Mouse (Mus musculus) midbrain, embryonic 13.5 days (tissue): ENCODE data around the gene Ccnq. TPM values are rescaled to one million over a fixed set of nuclear protein-coding genes. Genes with fewer than 3 reads are reported as not detected.
"Not testable (repeated sequence)": the region's sequence is repeated elsewhere in the genome, so short reads cannot be mapped to it uniquely, and the experiment has no call there.

Experiments used
- ATAC-seq: fragments of 200-750 bp; cut with Nextera tagmentation; 2 replicates; pipeline ENCODE4 v1.8.0; 2017; ENCODE audit warnings: mild to moderate bottlenecking, moderate TSS enrichment, moderate library complexity
- H3K27ac ChIP-seq: fragments of 300-500 bp; sonication (generic); 2 replicates; pipeline ENCODE4 v1.5.1; 2015; ENCODE audit warnings: inconsistent platforms, mild to moderate bottlenecking, moderate library complexity
- H3K27me3 ChIP-seq: fragments of 300-500 bp; sonication (generic); 2 replicates; pipeline ENCODE4 v1.6.1; 2015; ENCODE audit warnings: mild to moderate bottlenecking, inconsistent platforms
- H3K36me3 ChIP-seq: fragments of 300-500 bp; sonication (generic); 2 replicates; pipeline ENCODE4 v1.6.1; 2015; ENCODE audit warnings: mild to moderate bottlenecking, inconsistent platforms
- H3K4me1 ChIP-seq: fragments of 300-500 bp; sonication (generic); replicated peaks from 2 replicates; pipeline ENCODE4 v1.6.1; 2015; ENCODE audit warnings: inconsistent platforms
- H3K4me2 ChIP-seq: fragments of 300-500 bp; sonication (generic); replicated peaks from 2 replicates; pipeline ENCODE4 v1.6.1; 2015; ENCODE audit warnings: moderate library complexity, mild to moderate bottlenecking, inconsistent platforms
- H3K4me3 ChIP-seq: fragments of 300-500 bp; sonication (generic); replicated peaks from 2 replicates; pipeline ENCODE4 v1.5.1; 2015; ENCODE audit warnings: mild to moderate bottlenecking, inconsistent platforms
- H3K9ac ChIP-seq: fragments of 300-500 bp; sonication (generic); replicated peaks from 2 replicates; pipeline ENCODE4 v1.6.1; 2015; ENCODE audit warnings: mild to moderate bottlenecking, inconsistent platforms
- H3K9me3 ChIP-seq: fragments of 300-500 bp; sonication (generic); 2 replicates; pipeline ENCODE4 v1.6.1; 2016; ENCODE audit warnings: mild to moderate bottlenecking, inconsistent platforms
- WGBS: fragments of 180-500 bp; shearing (Covaris S2); methylation state at CpG from one replicate; pipeline ENCODE4 v1.1.7; 2015; 5-methylcytosine and 5-hydroxymethylcytosine counted together
- polyA plus RNA-seq: library from polyadenylated mRNA; unstranded; fragments of >200 nt; fragmentation: Nextera tagmentation; extraction: Ambion mirVana; gene quantifications from 2 replicates; pipeline ENCODE4 v1.2.1, GENCODE M21; 2015

Ccnq gene
- polyA plus RNA-seq, 1 experiment from 2014 or later = 33.2 TPM

DNA sequence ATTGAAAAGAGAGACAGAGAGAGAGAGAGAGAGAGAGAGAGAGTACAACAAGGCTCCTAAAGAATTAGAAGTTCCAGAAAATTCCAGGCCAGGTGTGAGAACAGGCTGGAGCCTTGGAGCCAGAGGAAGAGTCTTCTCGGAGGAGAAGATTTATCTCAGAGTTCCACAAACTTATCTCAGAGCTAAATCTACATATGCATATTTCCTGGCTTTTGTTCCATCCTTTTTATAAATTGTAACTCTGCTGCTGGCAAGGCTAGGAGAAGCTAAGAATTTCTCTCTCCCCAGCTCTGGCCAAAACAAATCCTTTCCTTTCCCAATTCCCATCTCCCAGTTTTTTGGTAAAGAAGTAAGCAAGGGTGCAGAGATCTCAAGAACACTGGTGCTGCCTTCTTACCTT is 3.8 kb upstream of the Ccnq start:
- Histone ChIP-seq H3K9ac (no peak overlapping the region), H3K27me3 (no peaks in the 10 kb centered on the region), H3K4me2 (no peak overlapping the region), H3K36me3 (no peaks in the 10 kb centered on the region), H3K4me1 (peaks cover 12% of the 10 kb centered on the region), H3K9me3 (no peaks in the 10 kb centered on the region), H3K4me3 (no peak overlapping the region), H3K27ac (no peak overlapping the region)
- WGBS = 74% methylated on average over 1 of the region's 1 CpGs
- ATAC-seq = no peak

DNA sequence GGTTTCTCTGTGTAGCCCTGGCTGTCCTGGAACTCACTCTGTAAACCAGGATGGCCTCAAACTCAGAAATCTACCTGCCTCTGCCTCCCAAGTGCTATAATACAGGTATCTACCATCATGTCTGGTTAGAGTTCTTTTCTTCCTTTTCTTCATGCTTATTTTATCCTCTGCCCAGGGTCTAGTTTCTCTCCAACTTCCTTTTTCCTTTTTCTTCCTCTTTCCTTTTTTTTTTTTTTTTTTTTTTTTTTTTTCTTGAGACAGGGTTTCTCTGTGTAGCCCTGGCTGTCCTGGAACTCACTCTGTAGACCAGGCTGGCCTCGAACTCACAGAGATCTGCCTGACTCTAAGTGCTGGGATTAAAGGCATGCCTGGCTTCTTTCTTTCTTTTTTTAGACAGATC is 2.6 kb upstream of the Ccnq start:
- 95% methylated on average over 1 of the region's 1 CpGs for WGBS
- not testable (repeated sequence) for H3K27ac ChIP-seq, H3K36me3 ChIP-seq, ATAC-seq, H3K27me3 ChIP-seq, H3K9me3 ChIP-seq, H3K9ac ChIP-seq, H3K4me3 ChIP-seq, H3K4me2 ChIP-seq
- H3K4me1 ChIP-seq = peaks cover 18% of the 10 kb centered on the region

DNA sequence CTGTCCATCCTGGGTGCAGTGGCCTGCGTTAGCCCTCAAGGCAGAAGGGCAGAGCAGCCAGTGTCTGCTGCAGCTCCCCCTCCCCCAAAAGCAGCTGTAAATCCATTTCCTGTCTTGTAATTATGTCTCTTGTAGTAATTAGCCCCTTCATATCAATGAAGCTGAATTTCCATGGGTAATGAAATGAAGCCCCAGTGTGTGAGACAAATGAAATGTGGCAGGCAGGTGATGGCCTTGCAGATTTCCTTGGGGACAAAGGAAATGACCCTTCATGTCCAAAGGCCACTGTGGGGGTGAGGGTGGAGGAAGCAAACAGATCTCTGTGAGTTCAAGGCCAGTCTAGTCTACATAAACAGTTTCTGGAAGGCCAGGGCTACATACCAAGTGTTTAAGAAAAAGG is 1.7 kb upstream of the Ccnq start:
- H3K9ac ChIP-seq = no peak overlapping the region
- H3K9me3 ChIP-seq = no peaks in the 10 kb centered on the region
- peaks cover 16% of the 10 kb centered on the region for H3K4me1 ChIP-seq
- no peak overlapping the region for H3K4me3 ChIP-seq
- H3K4me2 ChIP-seq = no peak overlapping the region
- H3K36me3 ChIP-seq = 0 out of 2 replicates have a peak, but pooled peaks cover 4% of the 10 kb centered on the region
- WGBS = 77% methylated on average over 1 of the region's 1 CpGs
- ATAC-seq = no peak
- H3K27ac ChIP-seq = no peak overlapping the region
- H3K27me3 ChIP-seq = no peaks in the 10 kb centered on the region

DNA sequence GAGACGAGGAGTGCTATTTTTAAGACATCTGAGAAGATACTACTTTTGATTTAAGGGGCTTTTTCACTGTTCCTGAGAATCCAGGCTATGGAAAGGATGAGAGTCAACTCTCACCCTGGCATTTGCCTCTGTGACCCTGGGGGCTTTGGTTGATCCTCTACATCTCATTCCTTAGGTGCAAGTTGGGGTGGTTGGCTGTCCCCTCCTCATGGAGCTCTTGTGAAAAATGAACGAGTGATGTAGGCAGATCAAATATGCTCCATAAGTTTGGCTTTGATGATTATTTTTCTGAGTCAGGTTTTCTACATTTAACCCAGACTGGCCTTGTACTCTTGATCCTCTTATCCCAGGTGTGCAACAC is 294 bp upstream of the Ccnq start:
- ATAC-seq = peak; percentile 73
- Histone ChIP-seq H3K9ac (peak overlapping the region; percentile 73), H3K27ac (peak overlapping the region; percentile 71), H3K27me3 (no peaks in the 10 kb centered on the region), H3K4me2 (peak overlapping the region; percentile 77), H3K36me3 (0 out of 2 replicates have a peak, but pooled peaks cover 4% of the 10 kb centered on the region), H3K9me3 (no peaks in the 10 kb centered on the region), H3K4me1 (peaks cover 16% of the 10 kb centered on the region), H3K4me3 (peak overlapping the region; percentile 69)
- 6% methylated on average over 2 of the region's 2 CpGs for WGBS

DNA sequence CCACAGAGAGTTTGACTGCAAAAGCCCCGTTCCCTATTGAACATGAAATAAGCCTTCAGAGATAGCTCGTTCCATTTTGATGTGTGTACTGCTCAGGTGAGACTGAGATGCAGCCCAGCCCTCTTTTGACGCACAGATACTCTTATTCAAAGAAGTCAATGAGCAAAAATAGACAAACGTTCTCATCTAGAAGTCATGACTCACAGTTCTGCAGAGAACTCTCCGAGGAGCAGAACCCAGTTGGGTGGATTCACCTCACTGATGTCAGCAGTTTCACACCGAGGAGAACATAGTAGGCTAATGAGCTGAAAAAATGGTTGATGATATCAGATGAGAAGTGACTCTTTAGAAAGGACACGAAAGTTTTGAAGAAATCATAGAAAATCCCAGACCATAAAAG is 5.3 kb downstream of the Ccnq start:
- peaks cover 26% of the 10 kb centered on the region for H3K4me1 ChIP-seq
- no peaks in the 10 kb centered on the region for H3K9me3 ChIP-seq
- no peak overlapping the region for H3K4me3 ChIP-seq
- 92% methylated on average over 7 of the region's 7 CpGs for WGBS
- ATAC-seq = no peak
- 0 out of 2 replicates have a peak, but pooled peaks cover 4% of the 10 kb centered on the region for H3K36me3 ChIP-seq
- H3K9ac ChIP-seq = no peak overlapping the region
- H3K4me2 ChIP-seq = no peak overlapping the region
- H3K27ac ChIP-seq = no peak overlapping the region
- no peaks in the 10 kb centered on the region for H3K27me3 ChIP-seq

DNA sequence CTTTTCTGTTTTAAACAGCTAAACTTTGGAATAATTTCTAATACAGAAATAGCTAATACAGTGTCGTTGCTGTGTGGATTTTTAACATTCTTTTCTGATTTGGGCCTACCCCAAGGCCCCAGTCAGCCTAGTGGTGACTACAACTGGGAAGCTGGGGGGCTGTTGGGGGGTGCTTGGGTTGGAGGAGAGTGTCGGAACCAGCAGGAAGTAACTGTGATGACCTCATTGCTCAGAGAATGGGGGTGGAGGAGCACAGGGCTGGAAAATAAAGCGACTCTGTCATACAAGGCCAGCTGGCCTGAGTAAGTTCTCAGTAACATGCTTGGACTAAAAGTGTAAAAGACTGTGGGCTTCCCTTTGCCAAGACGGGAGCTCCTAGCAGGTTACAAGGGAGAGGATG is 6.1 kb downstream of the Ccnq start:
- peaks cover 19% of the 10 kb centered on the region for H3K4me1 ChIP-seq
- no peaks in the 10 kb centered on the region for H3K9me3 ChIP-seq
- H3K4me2 ChIP-seq = no peak overlapping the region
- H3K9ac ChIP-seq = no peak overlapping the region
- H3K36me3 ChIP-seq = 0 out of 2 replicates have a peak, but pooled peaks cover 4% of the 10 kb centered on the region
- WGBS = 80% methylated on average over 4 of the region's 4 CpGs
- H3K27ac ChIP-seq = no peak overlapping the region
- no peaks in the 10 kb centered on the region for H3K27me3 ChIP-seq
- no peak overlapping the region for H3K4me3 ChIP-seq
- no peak for ATAC-seq

DNA sequence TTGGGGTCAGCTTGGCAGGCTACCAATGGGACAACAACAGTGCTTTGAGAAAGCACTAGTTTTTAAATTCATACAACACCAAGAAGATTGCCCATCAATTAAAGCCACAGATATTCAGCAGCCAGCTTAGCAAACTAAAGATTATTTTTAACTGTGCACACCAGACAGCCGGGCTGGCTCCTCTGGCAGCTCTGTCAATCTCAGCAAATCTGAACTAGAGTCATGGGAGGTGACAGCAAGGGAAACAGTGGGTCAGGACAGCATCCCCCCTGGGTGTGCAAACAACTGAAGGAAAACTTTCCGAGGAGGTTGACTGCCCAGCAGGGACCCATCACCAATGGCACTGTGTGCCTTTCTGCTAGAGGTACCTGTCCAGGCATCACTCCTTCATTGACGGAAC is 9.1 kb downstream of the Ccnq start:
- Histone ChIP-seq H3K4me2 (no peak overlapping the region), H3K9ac (no peak overlapping the region), H3K9me3 (no peaks in the 10 kb centered on the region), H3K27ac (peak overlapping the region; percentile 45; the same call in 1 of the 2 replicates), H3K27me3 (no peaks in the 10 kb centered on the region), H3K36me3 (no peaks in the 10 kb centered on the region), H3K4me3 (no peak overlapping the region), H3K4me1 (peaks cover 14% of the 10 kb centered on the region)
- ATAC-seq = no peak
- 67% methylated on average over 3 of the region's 3 CpGs for WGBS

DNA sequence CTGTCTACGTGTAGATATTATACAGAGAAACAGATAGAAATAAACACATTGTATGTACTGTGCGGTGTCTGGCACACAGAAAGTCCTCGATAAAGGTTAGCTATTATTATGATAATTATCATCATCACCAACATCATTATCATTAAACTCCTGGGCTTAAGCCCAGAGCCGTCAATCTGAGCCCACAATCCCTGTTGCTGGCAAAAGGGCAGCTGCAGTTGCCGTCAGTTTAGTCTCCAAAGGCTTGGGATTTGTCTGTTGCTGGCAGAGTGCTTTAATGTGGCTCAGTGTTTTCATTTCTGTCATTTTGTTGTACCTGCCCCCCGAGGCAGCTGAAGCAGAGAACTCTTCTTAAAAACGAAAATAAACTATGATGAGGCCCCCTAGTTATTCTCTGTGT is 9.6 kb downstream of the Ccnq start:
- no peak overlapping the region for H3K9ac ChIP-seq
- H3K27ac ChIP-seq = peak overlapping the region; percentile 45; the same call in 1 of the 2 replicates
- H3K4me3 ChIP-seq = no peak overlapping the region
- 32% methylated on average over 7 of the region's 7 CpGs for WGBS
- H3K9me3 ChIP-seq = no peaks in the 10 kb centered on the region
- peaks cover 18% of the 10 kb centered on the region for H3K4me1 ChIP-seq
- H3K36me3 ChIP-seq = no peaks in the 10 kb centered on the region
- ATAC-seq = no peak
- no peaks in the 10 kb centered on the region for H3K27me3 ChIP-seq
- no peak overlapping the region for H3K4me2 ChIP-seq

DNA sequence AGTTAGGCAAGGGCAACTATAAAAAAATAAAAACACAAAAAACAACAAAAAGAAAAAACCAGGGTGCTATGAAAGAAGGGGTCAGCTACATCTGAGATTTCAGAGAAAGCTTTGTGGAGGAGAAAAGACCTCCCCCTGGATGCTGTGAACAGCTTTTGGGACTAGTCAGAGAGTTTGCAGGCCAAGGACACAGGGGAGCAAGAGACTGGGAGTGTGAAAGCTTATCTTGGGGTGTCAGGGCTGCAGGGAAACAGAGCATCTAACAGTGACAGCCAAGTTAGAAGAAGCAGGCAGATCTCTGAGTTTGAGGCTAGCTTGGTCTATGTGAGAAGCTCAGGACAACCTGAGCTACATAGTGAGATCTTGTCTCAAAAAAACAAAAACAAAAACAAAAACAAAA is 12.2 kb downstream of the Ccnq start:
- no peak for ATAC-seq
- Histone ChIP-seq H3K4me3 (no peak overlapping the region), H3K9ac (no peak overlapping the region), H3K9me3 (no peaks in the 10 kb centered on the region), H3K4me1 (peaks cover 22% of the 10 kb centered on the region), H3K36me3 (no peaks in the 10 kb centered on the region), H3K27me3 (0 out of 2 replicates have a peak, but pooled peaks cover 5% of the 10 kb centered on the region), H3K4me2 (no peak overlapping the region), H3K27ac (no peak overlapping the region)

DNA sequence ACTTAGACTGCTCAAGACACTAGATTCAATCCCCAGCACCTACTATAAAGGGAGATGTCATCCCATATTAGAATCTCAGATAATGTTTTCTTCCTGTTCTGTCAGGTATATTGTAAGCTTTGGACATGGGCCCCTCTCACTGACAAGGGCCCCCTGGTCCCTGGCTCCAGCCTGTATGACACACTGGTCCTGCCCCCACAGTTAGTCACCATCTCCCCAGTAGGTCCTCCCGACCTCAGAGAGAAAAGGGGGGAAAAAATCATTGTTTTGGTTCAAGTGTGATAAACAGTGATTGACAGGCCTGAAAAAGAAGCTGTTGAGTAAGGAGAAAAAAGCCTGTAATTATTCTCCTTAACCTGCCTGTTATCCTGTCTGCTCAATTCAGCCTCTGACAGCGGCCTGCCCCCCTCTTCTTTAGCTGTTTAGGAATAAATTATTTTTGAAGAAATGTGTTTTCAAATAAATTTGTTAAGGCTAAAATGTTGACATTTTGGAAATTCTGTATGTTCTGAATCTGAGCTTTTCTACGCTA is 14.6 kb downstream of the Ccnq start:
- Histone ChIP-seq H3K27me3 (0 out of 2 replicates have a peak, but pooled peaks cover 5% of the 10 kb centered on the region), H3K4me1 (peaks cover 12% of the 10 kb centered on the region), H3K27ac (no peak overlapping the region), H3K9ac (no peak overlapping the region), H3K36me3 (no peaks in the 10 kb centered on the region), H3K4me2 (no peak overlapping the region), H3K4me3 (no peak overlapping the region), H3K9me3 (no peaks in the 10 kb centered on the region)
- ATAC-seq = no peak
- WGBS = 36% methylated on average over 3 of the region's 3 CpGs

DNA sequence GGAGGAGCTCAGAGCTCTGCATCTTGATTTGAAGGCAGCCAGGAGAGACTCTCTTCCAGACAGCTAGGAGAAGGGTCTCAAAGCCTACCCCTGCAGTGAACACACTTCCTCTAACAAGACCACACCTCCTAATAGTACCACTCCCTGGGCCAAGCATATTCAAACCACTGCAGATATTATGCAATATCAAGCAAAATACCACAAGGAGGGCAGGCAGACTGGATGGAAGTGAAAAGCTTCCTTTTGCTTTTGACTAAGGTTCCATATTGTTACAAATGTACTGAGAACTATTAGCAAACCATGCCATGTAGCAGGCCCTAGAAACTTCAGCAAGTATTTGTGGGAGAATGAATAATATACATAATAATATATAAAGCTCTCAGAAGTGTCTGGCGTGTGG is 16.4 kb downstream of the Ccnq start:
- Histone ChIP-seq H3K4me1 (peaks cover 11% of the 10 kb centered on the region; the same call in 1 of the 2 replicates), H3K27me3 (0 out of 2 replicates have a peak, but pooled peaks cover 5% of the 10 kb centered on the region), H3K36me3 (no peaks in the 10 kb centered on the region), H3K4me3 (no peak overlapping the region), H3K27ac (no peak overlapping the region), H3K9me3 (no peaks in the 10 kb centered on the region), H3K9ac (no peak overlapping the region), H3K4me2 (no peak overlapping the region)
- WGBS = 90% methylated on average over 1 of the region's 1 CpGs
- ATAC-seq = no peak

DNA sequence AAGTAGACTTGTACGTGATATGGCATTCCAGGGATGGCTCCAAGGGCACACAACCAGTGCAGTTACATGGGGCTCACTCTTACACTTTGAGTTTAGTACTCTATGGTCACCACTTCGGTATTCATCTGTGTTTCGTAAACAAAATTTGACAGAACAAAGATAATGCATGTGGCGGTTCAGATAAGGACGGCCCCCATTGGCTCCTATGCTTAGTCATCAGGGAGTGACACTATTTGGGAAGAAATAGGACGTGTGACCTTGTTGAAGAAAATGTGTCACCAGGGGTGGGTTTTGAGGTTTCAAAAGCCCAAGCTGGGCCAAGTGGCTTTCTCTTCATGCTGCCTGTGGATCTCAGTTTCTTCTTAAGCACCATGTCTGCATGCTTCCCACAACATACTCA is 18.9 kb downstream of the Ccnq start:
- no peak overlapping the region for H3K4me2 ChIP-seq
- H3K9ac ChIP-seq = no peak overlapping the region
- no peak overlapping the region for H3K4me3 ChIP-seq
- H3K4me1 ChIP-seq = peaks cover 9% of the 10 kb centered on the region; the same call in 1 of the 2 replicates
- ATAC-seq = no peak
- H3K36me3 ChIP-seq = no peaks in the 10 kb centered on the region
- 91% methylated on average over 6 of the region's 6 CpGs for WGBS
- H3K9me3 ChIP-seq = no peaks in the 10 kb centered on the region
- H3K27me3 ChIP-seq = 0 out of 2 replicates have a peak, but pooled peaks cover 5% of the 10 kb centered on the region
- no peak overlapping the region for H3K27ac ChIP-seq

DNA sequence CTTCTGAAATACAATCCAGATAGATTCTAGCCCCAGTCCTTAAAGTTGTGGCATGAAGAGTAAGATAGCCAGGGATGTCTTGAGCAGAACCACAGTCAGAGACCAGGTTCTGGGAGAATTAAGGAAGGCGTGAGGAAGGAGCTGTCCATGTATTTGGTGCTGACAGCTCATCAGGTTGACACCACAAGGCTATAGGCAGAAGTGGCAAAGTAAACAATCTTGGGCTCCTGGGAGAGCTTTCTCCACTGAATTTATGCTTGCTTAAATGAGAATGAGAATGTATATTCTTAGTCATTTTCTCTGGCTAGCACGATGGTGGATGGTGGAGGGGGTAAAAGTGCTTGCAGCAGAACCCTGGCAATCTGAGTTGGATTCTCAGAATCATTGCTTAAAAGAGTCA is 20.6 kb downstream of the Ccnq start:
- Histone ChIP-seq H3K4me1 (no peaks in the 10 kb centered on the region), H3K4me2 (no peak overlapping the region), H3K9ac (no peak overlapping the region), H3K27me3 (0 out of 2 replicates have a peak, but pooled peaks cover 5% of the 10 kb centered on the region), H3K27ac (no peak overlapping the region), H3K36me3 (no peaks in the 10 kb centered on the region), H3K4me3 (no peak overlapping the region), H3K9me3 (no peaks in the 10 kb centered on the region)
- WGBS = 35% methylated on average over 2 of the region's 2 CpGs
- no peak for ATAC-seq
